Mouse (Mus musculus) liver, adult 2 months (tissue): ENCODE measurements around the gene Aldh5a1. TPM values are rescaled to one million over a fixed set of nuclear protein-coding genes. Genes with fewer than 3 reads are reported as not detected.
A peak's percentile ranks its signal among the peaks of the same experiment; 100 is the strongest.

Experiments
- DNase-seq: peaks from one replicate; pipeline ENCODE4 v3.0.0-alpha.2; 2011; ENCODE audit warnings: low read depth, low spot score; ENCODE audit errors: extremely low read depth
- H3K27ac ChIP-seq: fragments of 200-500 bp; replicated peaks from 2 replicates; pipeline ENCODE4 v1.5.1; 2012; ENCODE audit warnings: low read depth, mild to moderate bottlenecking, control low read depth, inconsistent platforms, low read length; ENCODE audit not compliant: insufficient read depth
- H3K27me3 ChIP-seq: fragments of 200-500 bp; 2 replicates; pipeline ENCODE4 v1.6.1; 2012; ENCODE audit warnings: mild to moderate bottlenecking, moderate library complexity, low read length, inconsistent platforms; ENCODE audit not compliant: control insufficient read depth, insufficient read depth
- H3K36me3 ChIP-seq: fragments of 200-500 bp; 2 replicates; pipeline ENCODE4 v1.6.1; 2012; ENCODE audit warnings: low read length, inconsistent platforms; ENCODE audit not compliant: control insufficient read depth, insufficient read depth
- H3K4me1 ChIP-seq: fragments of 200-500 bp; 2 replicates; pipeline ENCODE4 v1.6.1; 2011; ENCODE audit warnings: low read length; ENCODE audit not compliant: control insufficient read depth, insufficient read depth
- H3K4me3 ChIP-seq: fragments of 200-500 bp; 2 replicates; pipeline ENCODE4 v1.5.1; 2011; ENCODE audit warnings: low read depth, mild to moderate bottlenecking, control low read depth, low read length, moderate library complexity; ENCODE audit not compliant: insufficient read depth
- H3K79me2 ChIP-seq: fragments of 200-500 bp; 2 replicates; pipeline ENCODE4 v1.6.1; 2012; ENCODE audit warnings: inconsistent platforms, mild to moderate bottlenecking, low read length, moderate library complexity; ENCODE audit not compliant: control insufficient read depth, insufficient read depth
- H3K9ac ChIP-seq: fragments of 200-500 bp; 2 replicates; pipeline ENCODE4 v1.6.1; 2012; ENCODE audit warnings: low read depth, mild to moderate bottlenecking, control low read depth, inconsistent platforms, low read length
- CTCF ChIP-seq: fragments of 200-500 bp; IDR thresholded peaks from 2 replicates; pipeline ENCODE4 v1.5.1; 2011; ENCODE audit warnings: low read depth, low read length, control low read depth
- POLR2A ChIP-seq: fragments of 200-500 bp; IDR thresholded peaks from 2 replicates; pipeline ENCODE4 v1.6.1; 2011; ENCODE audit warnings: low read length, control low read depth; ENCODE audit not compliant: insufficient read depth; ENCODE audit errors: extremely low read depth
- WGBS: fragments of 180-500 bp; shearing (Covaris S2); methylation state at CpG from one replicate; pipeline ENCODE4 v1.1.7; 2018; 5-methylcytosine and 5-hydroxymethylcytosine counted together
- polyA plus RNA-seq: library from polyadenylated mRNA; depleted of rRNA; stranded (reverse); fragments of >200 nt; gene quantifications from 2 replicates; pipeline ENCODE4 v1.2.3, GENCODE M21; 2012
- total RNA-seq: library from RNA; depleted of rRNA; stranded (reverse); fragments of >200 nt; gene quantifications from 2 replicates; pipeline ENCODE4 v1.2.3, GENCODE M21; 2014

Gene Aldh5a1
- total and polyA plus RNA-seq, 2 experiments, result 15.0 to 15.2 TPM

DNA sequence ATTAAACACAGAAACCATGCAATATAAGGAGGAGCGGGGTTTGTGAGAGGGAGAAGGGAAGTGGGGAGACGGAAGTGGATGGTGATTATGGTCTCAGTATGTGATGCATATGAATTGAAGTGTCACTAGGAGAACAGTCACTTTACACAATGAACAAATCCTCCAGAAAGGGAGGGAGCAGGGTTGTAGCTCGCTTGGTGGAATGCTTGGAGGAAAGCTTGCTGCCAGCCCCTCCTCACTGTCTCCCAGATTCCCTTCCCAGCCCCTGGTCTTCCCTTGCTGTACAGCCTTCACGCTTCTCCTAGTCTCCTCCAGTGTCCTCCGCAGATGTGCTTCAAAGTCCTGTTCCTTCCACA is 28.4 kb upstream of the Aldh5a1 start:
- no peak overlapping the region for H3K9ac ChIP-seq
- TF ChIP-seq POLR2A, result no peak
- H3K27ac ChIP-seq, result no peak overlapping the region
- H3K27me3 ChIP-seq, result no peaks in the 10 kb centered on the region
- H3K4me1 ChIP-seq, result no peaks in the 10 kb centered on the region
- H3K4me3 ChIP-seq, result no peak overlapping the region
- no peaks in the 10 kb centered on the region for H3K79me2 ChIP-seq
- peaks cover 73% of the 10 kb centered on the region for H3K36me3 ChIP-seq
- 75% methylated on average over 5 of the region's 5 CpGs for WGBS
- DNase-seq, result no peak

DNA sequence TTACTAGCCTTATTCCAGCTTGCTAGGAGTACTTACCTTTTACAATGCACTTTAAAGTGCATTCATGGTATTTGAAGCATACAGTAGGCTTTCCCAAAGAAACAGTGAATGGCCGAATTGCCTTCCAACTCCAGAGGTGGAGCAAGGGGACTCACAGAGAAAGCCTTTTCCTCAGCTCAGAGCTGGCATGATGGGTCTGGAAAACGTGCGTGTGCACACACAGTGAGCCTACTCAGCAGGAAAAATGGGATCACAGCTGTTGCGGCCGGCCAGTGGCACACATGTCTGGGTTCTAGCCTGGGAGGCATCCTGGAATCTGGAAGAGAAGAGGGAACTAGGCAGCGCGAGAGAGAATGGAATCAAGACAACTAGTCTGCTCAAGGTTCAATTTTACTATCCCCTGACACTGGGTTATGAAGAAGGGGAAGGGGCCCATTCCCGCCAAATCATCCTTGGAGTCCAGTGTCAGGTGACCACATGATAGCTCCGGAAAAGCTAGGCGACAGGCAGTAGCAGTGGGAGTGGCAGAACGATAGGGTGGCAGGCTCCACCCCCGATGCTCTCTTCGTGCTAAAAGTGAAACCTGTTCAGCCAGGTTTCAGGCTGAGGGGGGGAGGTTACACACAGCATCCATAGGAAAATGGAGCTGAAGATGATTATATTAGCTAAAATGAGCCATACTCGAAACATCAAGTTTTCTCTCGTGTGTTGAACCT is 27.8 kb upstream of the Aldh5a1 start:
- WGBS, result 50% methylated on average over 15 of the region's 15 CpGs
- H3K4me3 ChIP-seq, result no peak overlapping the region
- H3K27ac ChIP-seq, result no peak overlapping the region
- no peak overlapping the region for H3K9ac ChIP-seq
- H3K79me2 ChIP-seq, result no peaks in the 10 kb centered on the region
- H3K4me1 ChIP-seq, result no peaks in the 10 kb centered on the region
- DNase-seq, result no peak
- TF ChIP-seq POLR2A, result no peak
- TF ChIP-seq CTCF, result no peak
- H3K36me3 ChIP-seq, result peaks cover 68% of the 10 kb centered on the region
- no peaks in the 10 kb centered on the region for H3K27me3 ChIP-seq

DNA sequence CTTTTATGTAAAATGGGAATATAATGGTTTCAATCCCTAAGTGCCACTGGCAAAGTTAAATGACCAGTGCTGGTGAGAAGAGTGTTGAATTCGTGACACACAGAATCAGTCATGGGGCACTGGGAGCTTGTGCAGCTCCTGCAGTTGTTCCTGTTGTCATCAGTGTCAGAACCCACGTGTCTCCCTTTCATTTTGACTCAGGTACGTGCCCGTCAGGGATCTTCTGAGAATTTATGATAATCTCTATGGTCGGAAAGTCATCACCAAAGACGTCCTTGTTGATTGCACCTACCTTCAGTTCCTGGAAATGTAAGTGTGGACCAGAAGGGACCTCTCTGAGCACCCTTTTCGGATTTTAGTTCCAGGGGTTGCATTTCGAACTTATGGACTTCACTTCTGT is 24.7 kb upstream of the Aldh5a1 start:
- Histone ChIP-seq H3K4me3 (no peak overlapping the region), H3K4me1 (peaks cover 2% of the 10 kb centered on the region), H3K9ac (no peak overlapping the region), H3K27ac (no peak overlapping the region), H3K27me3 (no peaks in the 10 kb centered on the region), H3K36me3 (peaks cover 54% of the 10 kb centered on the region), H3K79me2 (no peaks in the 10 kb centered on the region)
- WGBS, result 90% methylated on average over 8 of the region's 8 CpGs
- TF ChIP-seq CTCF (no peak), POLR2A (no peak)
- no peak for DNase-seq

DNA sequence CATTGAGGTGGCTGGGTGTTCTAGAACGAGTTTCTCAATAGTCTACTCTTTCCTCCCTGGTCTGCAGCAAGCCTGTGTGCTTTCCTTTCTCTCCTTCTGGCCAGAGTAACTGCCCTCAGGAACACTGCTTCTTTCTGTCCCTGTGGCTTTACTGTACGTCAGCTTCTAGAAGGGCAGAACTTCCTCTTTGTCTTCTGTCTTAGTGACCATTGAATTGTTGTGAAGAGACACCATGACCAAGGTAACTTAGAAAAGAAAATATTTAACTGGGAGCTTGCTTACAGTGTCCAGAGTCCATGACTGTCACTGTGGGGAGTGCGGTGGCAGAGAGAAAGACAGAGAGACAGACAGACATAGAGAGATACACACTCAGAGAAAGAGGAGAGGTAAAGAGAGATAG is 22.6 kb upstream of the Aldh5a1 start:
- peaks cover 3% of the 10 kb centered on the region; the same call in 1 of the 2 replicates for H3K79me2 ChIP-seq
- peak overlapping the region; percentile 74 for H3K27ac ChIP-seq
- no peaks in the 10 kb centered on the region for H3K27me3 ChIP-seq

DNA sequence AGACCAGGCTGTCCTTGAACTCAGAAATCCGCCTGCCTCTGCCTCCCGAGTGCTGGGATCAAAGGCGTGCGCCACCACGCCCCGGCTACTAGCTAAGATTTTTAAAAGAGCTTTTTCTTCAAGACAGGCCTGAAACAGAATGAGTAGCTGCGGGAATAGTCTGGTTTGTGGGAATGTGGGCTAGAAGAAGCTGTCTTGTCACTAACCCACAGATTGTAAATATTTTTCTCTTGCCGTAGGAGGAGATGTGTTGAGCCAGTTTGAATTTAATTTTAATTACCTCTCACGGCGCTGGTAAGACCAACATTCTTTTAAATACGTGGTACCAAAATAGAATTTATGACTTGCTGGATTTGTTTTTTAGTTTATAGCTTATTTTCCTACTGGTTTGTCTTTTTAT is 21.2 kb upstream of the Aldh5a1 start:
- 85% methylated on average over 11 of the region's 11 CpGs for WGBS
- H3K4me3 ChIP-seq, result no peak overlapping the region
- peaks cover 2% of the 10 kb centered on the region for H3K4me1 ChIP-seq
- no peak for DNase-seq
- no peak overlapping the region for H3K9ac ChIP-seq
- H3K36me3 ChIP-seq, result peaks cover 64% of the 10 kb centered on the region
- no peaks in the 10 kb centered on the region for H3K27me3 ChIP-seq
- no peak for TF ChIP-seq CTCF
- no peak overlapping the region for H3K27ac ChIP-seq
- peaks cover 3% of the 10 kb centered on the region; the same call in 1 of the 2 replicates for H3K79me2 ChIP-seq

More for the DNA sequence above, 22.6 kb upstream of the Aldh5a1 start:
- Histone ChIP-seq H3K4me1 (peaks cover 2% of the 10 kb centered on the region), H3K36me3 (peaks cover 60% of the 10 kb centered on the region), H3K9ac (no peak overlapping the region), H3K4me3 (no peak overlapping the region)
- DNase-seq, result peak; percentile 78
- no peak for TF ChIP-seq CTCF
- no peak for TF ChIP-seq POLR2A
- 21% methylated on average over 3 of the region's 3 CpGs for WGBS

DNA sequence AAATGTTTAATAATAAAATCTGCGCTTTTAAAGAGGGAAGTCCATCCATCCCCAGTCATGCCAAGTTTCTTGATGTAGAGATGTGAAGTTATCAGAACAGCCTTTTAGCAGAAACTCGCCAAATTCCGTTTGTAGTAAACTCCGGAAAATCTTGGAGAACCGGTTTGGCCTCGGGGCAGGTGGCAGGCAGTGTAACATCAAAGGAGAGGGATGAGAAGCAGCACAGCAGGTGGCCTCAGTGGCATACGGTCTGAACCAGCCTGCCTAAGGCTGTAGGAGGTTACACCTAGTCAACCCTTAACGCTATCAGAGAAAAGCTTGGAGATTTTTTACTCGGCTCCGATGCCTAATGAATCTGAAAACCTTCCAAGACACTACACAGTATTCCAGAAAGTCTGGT is 18.0 kb upstream of the Aldh5a1 start:
- H3K36me3 ChIP-seq, result peaks cover 56% of the 10 kb centered on the region
- 71% methylated on average over 10 of the region's 10 CpGs for WGBS

More for the DNA sequence above, 18.0 kb upstream of the Aldh5a1 start:
- Histone ChIP-seq H3K27me3 (no peaks in the 10 kb centered on the region), H3K4me1 (peaks cover 16% of the 10 kb centered on the region), H3K4me3 (no peak overlapping the region), H3K27ac (no peak overlapping the region), H3K79me2 (peaks cover 19% of the 10 kb centered on the region), H3K9ac (no peak overlapping the region)
- no peak for TF ChIP-seq CTCF
- no peak for TF ChIP-seq POLR2A
- no peak for DNase-seq
